Mouse (Mus musculus) embryonic facial prominence, embryonic 13.5 days (tissue): ENCODE data around the gene Cyp2t4. TPM values are rescaled to one million over a fixed set of nuclear protein-coding genes. Genes with fewer than 3 reads are reported as not detected.

ENCODE experiments used
- ATAC-seq: fragments of 200-750 bp; cut with Nextera tagmentation; 2 replicates; pipeline ENCODE4 v1.8.0; 2017; ENCODE audit warnings: low read depth; ENCODE audit not compliant: insufficient number of reproducible peaks, insufficient read depth, low FRiP score, low TSS enrichment
- H3K27ac ChIP-seq: fragments of 300-500 bp; sonication (generic); 2 replicates; pipeline ENCODE4 v1.5.1; 2015; ENCODE audit warnings: moderate library complexity, mild to moderate bottlenecking, inconsistent platforms
- H3K27me3 ChIP-seq: fragments of 300-500 bp; sonication (generic); 2 replicates; pipeline ENCODE4 v1.6.1; 2015; ENCODE audit warnings: mild to moderate bottlenecking, inconsistent platforms
- H3K36me3 ChIP-seq: fragments of 300-500 bp; sonication (generic); 2 replicates; pipeline ENCODE4 v1.6.1; 2015; ENCODE audit warnings: mild to moderate bottlenecking, inconsistent platforms
- H3K4me1 ChIP-seq: fragments of 300-500 bp; sonication (generic); 2 replicates; pipeline ENCODE4 v1.6.1; 2015; ENCODE audit warnings: inconsistent platforms
- H3K4me2 ChIP-seq: fragments of 300-500 bp; sonication (generic); 2 replicates; pipeline ENCODE4 v1.6.1; 2015; ENCODE audit warnings: moderate library complexity, mild to moderate bottlenecking, inconsistent platforms
- H3K4me3 ChIP-seq: fragments of 300-500 bp; sonication (generic); 2 replicates; pipeline ENCODE4 v1.5.1; 2015; ENCODE audit warnings: mild to moderate bottlenecking, inconsistent platforms
- H3K9ac ChIP-seq: fragments of 300-500 bp; sonication (generic); 2 replicates; pipeline ENCODE4 v1.6.1; 2015; ENCODE audit warnings: mild to moderate bottlenecking, inconsistent platforms
- H3K9me3 ChIP-seq: fragments of 300-500 bp; sonication (generic); 2 replicates; pipeline ENCODE4 v1.6.1; 2016; ENCODE audit warnings: inconsistent platforms
- WGBS: fragments of 180-500 bp; shearing (Covaris S2); methylation state at CpG from one replicate; pipeline ENCODE4 v1.1.7; 2015; ENCODE audit warnings: mixed read lengths; 5-methylcytosine and 5-hydroxymethylcytosine counted together
- polyA plus RNA-seq: library from polyadenylated mRNA; unstranded; fragments of >200 nt; fragmentation: Nextera tagmentation; extraction: Ambion mirVana; gene quantifications from 2 replicates; pipeline ENCODE4 v1.2.1, GENCODE M21; 2015

Cyp2t4 gene
- polyA plus RNA-seq, 1 experiment from 2014 or later, result 0.25 TPM

DNA sequence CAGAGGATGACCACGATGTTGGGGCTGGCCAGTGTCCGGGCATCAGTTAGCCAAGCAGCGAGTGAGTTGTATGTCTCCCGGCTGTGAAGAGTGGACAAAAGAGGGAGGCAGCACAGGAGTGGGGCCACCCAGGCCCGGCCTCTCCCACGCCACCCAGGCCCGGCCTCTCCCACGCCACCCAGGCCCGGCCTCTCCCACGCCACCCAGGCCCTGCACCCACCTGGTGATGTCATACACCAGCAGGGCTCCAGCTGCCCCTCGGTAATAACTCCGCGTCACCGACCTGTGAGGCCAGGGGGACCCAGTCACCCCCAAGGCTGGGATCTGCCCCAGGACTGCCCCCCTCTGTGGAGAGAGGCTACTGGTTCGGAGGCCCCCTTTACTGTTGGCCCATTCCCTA is 21.0 kb downstream of the Cyp2t4 start:
- H3K9me3 ChIP-seq, result no peaks in the 10 kb centered on the region
- WGBS, result 94% methylated on average over 15 of the region's 15 CpGs

GRCm38 (mm10) chr7:27174896-27175295 is 21.4 kb downstream of the Cyp2t4 start:
- Histone ChIP-seq H3K4me1 (peaks cover 7% of the 10 kb centered on the region; the same call in 1 of the 2 replicates), H3K9ac (0 out of 2 replicates have a peak overlapping the region, but pooled peaks have one; percentile 44), H3K27me3 (no peaks in the 10 kb centered on the region), H3K4me3 (no peak overlapping the region), H3K9me3 (no peaks in the 10 kb centered on the region), H3K27ac (no peak overlapping the region), H3K4me2 (no peak overlapping the region), H3K36me3 (peaks cover 49% of the 10 kb centered on the region)
- 94% methylated on average over 7 of the region's 7 CpGs for WGBS
- ATAC-seq, result no peak

More for the DNA sequence above, 21.0 kb downstream of the Cyp2t4 start:
- Histone ChIP-seq H3K27me3 (no peaks in the 10 kb centered on the region), H3K27ac (no peak overlapping the region), H3K4me3 (no peak overlapping the region), H3K4me1 (peaks cover 7% of the 10 kb centered on the region; the same call in 1 of the 2 replicates), H3K36me3 (peaks cover 49% of the 10 kb centered on the region), H3K9ac (peak overlapping the region; percentile 44), H3K4me2 (no peak overlapping the region)
- no peak for ATAC-seq

DNA sequence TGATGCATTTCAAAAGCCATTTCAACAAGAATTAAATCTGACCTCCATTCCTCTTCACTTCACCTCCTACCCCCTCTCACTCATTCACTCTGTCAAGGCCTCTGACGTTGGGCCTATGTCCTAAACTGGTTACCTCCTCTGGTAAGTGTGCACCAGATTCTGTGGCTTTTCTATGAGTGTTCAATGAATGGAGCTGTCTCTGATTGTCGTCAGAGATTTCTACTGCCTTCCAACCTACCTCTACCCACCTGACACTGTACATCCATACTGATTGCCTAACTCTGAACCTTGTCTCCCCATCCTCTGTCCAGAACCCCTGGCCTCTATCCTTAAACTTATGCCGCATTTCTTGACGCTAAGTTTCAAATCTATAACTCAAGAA is 24.4 kb downstream of the Cyp2t4 start:
- no peaks in the 10 kb centered on the region for H3K27me3 ChIP-seq
- 24% methylated on average over 4 of the region's 4 CpGs for WGBS
- peaks cover 25% of the 10 kb centered on the region for H3K36me3 ChIP-seq
- peak overlapping the region; percentile 61 for H3K4me2 ChIP-seq
- peak overlapping the region; percentile 70 for H3K4me3 ChIP-seq
- H3K27ac ChIP-seq, result peak overlapping the region; percentile 93
- no peaks in the 10 kb centered on the region for H3K9me3 ChIP-seq
- peaks cover 7% of the 10 kb centered on the region; the same call in 1 of the 2 replicates for H3K4me1 ChIP-seq
- no peak for ATAC-seq
- H3K9ac ChIP-seq, result peak overlapping the region; percentile 70

DNA sequence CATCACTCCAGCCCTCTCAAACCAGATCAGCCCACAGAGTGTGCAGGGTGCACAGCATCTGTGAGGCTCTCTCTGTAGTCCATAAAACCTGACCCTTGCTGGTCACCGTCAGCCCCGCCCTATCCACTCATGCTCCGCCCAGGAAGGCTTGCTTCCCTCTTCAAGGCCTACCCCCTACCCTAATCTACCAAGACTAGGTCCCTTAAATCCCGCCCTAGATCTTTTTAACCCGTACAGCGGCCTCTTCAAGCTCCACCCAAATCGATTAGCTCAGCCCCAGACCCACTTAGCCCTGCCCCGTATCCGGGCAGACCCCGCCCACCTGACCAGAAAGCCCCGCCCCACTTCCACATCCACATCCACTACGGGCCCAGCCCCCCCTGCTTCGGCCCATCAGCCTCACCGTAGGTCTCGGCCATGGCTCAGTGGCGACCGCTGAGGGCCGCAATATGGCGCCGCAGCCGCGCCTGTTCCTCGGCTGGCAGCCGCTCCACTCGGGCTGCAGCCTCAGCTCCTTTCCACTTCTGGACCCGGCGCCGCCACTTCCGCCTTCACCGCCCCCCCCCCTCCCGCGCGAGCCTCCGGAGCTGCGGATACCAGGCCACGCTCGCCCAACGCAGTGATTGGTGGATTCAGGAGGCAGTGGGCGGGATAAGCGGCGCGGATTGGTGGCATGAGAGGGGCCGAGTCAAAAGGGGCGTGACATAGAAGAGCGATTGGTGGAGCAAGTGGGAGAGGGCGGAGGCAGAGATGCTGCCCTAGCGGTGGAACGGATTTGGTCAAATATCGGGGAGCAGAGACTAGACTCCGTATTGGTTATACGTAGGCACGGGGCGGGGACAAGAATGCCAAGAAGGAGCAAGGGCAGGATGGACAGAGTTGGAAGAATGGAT is 25.1 kb downstream of the Cyp2t4 start, which contains the start of gene Rab4b:
Gene Rab4b (minus strand): TSS at position 573 of the 893 bp plus-strand sequence.
- WGBS, result under 1% methylated on average over 53 of the region's 53 CpGs
- H3K4me2 ChIP-seq, result peak within 1 kb of the TSS; percentile 61
- peak within 1 kb of the TSS; percentile 70 for H3K4me3 ChIP-seq
- peaks cover 7% of the 10 kb centered on the region; the same call in 1 of the 2 replicates for H3K4me1 ChIP-seq
- H3K27me3 ChIP-seq, result no peaks in the 10 kb centered on the region
- ATAC-seq, result peak; percentile 99
- H3K27ac ChIP-seq, result peak within 1 kb of the TSS; percentile 93
- no peaks in the 10 kb centered on the region for H3K9me3 ChIP-seq
- H3K9ac ChIP-seq, result peak within 1 kb of the TSS; percentile 70
- H3K36me3 ChIP-seq, result peaks cover 25% of the 10 kb centered on the region

DNA sequence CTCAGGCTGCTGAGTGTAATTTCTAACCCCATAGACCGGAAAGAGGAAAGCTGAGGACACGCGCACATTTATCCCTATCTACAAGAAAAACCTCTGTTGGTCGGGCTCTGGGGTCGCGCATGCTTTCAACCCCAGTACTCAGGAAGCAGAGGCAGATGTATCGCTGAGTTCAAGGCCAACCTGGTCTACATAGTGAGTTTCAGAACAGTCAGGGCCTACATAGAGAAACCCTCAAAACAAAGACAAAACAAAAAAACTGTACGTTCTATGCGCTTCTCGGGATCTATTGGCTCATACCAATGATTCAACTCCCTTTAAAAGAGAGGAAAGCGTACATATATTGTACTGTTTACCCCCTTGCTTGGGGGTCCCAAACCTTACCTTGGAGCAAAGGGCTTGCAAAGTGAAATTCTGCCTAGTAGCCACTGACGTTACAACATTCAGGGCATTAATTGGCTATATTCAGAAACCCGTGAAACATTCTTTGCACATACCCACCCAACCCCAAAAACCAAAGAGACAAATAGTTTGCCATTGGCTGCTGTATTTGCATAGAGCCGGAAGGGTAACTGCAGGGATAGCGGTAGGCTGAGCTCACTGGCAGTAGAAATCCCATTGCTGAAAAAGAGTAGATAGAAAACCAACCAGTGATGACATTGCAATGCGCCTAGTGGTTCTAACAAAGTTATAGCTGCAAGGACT is 25.9 kb downstream of the Cyp2t4 start:
- WGBS, result 49% methylated on average over 16 of the region's 16 CpGs
- Histone ChIP-seq H3K4me1 (peaks cover 7% of the 10 kb centered on the region; the same call in 1 of the 2 replicates), H3K4me2 (peak overlapping the region; percentile 61), H3K36me3 (peaks cover 22% of the 10 kb centered on the region), H3K27ac (peak overlapping the region; percentile 93), H3K4me3 (peak overlapping the region; percentile 70), H3K9ac (peak overlapping the region; percentile 55), H3K27me3 (no peaks in the 10 kb centered on the region), H3K9me3 (no peaks in the 10 kb centered on the region)
- ATAC-seq, result no peak

DNA sequence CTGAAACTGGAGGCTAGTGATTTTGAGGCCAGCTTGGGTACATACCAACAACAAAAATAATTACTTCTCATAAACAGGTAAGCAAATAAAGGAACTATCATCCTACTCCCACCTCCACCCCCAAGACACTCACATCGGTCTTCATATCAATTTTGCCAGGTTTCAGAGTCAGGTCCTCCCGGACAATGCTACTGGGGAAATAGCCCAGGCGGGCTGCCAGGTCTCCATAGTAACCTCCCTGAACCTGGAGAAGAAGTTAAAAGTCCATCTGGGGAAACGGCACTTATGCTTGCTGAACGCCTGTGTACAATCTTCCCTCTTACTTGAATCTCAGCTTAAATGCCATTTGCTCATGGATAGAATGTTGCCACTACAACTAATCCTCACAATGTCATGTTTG is 26.5 kb downstream of the Cyp2t4 start:
- Histone ChIP-seq H3K4me1 (peaks cover 7% of the 10 kb centered on the region; the same call in 1 of the 2 replicates), H3K9ac (0 out of 2 replicates have a peak overlapping the region, but pooled peaks have one; percentile 32), H3K27me3 (no peaks in the 10 kb centered on the region), H3K36me3 (peaks cover 22% of the 10 kb centered on the region), H3K9me3 (no peaks in the 10 kb centered on the region), H3K4me3 (peak overlapping the region; percentile 70), H3K27ac (0 out of 2 replicates have a peak overlapping the region, but pooled peaks have one; percentile 93), H3K4me2 (peak overlapping the region; percentile 61)
- 79% methylated on average over 5 of the region's 5 CpGs for WGBS
- no peak for ATAC-seq

- peak within 1 kb of the TSS; percentile 61 for H3K4me2 ChIP-seq
- no peaks in the 10 kb centered on the region for H3K9me3 ChIP-seq
- no peaks in the 10 kb centered on the region for H3K27me3 ChIP-seq
- peak within 1 kb of the TSS; percentile 60 for H3K9ac ChIP-seq
- H3K4me3 ChIP-seq, result peak within 1 kb of the TSS; percentile 70
- WGBS, result 61% methylated on average over 14 of the region's 14 CpGs
- ATAC-seq, result no peak
- peak within 1 kb of the TSS; percentile 86 for H3K27ac ChIP-seq
- peaks cover 29% of the 10 kb centered on the region for H3K36me3 ChIP-seq
- peaks cover 7% of the 10 kb centered on the region; the same call in 1 of the 2 replicates for H3K4me1 ChIP-seq
Measured at GRCm38 (mm10) chr7:27180837-27181695, 27.6 kb downstream of the Cyp2t4 start, which contains the start of the genes Gm21983 and Mia. Gm21983 (minus strand) TSS chr7:27181086. Mia (minus strand) TSS chr7:27181157.

DNA sequence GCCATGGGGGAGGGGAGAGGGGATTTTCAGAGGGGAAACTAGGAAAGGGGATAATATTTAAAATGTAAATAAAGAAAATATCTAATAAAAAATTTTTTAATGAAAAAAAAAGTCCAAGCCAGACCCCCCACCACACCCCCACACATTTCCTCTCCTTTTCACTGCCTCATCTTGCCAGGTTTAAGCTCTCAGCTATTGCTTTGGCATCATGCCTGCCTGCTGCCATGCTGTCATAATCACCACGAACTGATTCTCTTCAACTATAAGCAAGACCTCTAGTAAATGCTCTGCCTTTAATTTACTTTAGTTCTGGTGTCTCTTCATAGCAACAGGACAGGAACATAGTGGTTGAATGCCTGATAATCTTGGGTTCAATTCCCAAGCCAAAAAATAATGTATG is 29.0 kb downstream of the Cyp2t4 start:
- Histone ChIP-seq H3K27me3 (no peaks in the 10 kb centered on the region), H3K4me3 (no peak overlapping the region), H3K36me3 (peaks cover 44% of the 10 kb centered on the region), H3K4me2 (no peak overlapping the region), H3K9me3 (no peaks in the 10 kb centered on the region), H3K27ac (no peak overlapping the region), H3K9ac (no peak overlapping the region), H3K4me1 (peaks cover 7% of the 10 kb centered on the region; the same call in 1 of the 2 replicates)
- 75% methylated on average over 1 of the region's 1 CpGs for WGBS
- ATAC-seq, result no peak

- Histone ChIP-seq H3K9me3 (no peaks in the 10 kb centered on the region), H3K4me3 (no peak overlapping the region), H3K4me1 (no peaks in the 10 kb centered on the region; the same call in 1 of the 2 replicates), H3K27me3 (no peaks in the 10 kb centered on the region), H3K27ac (no peak overlapping the region), H3K36me3 (peaks cover 68% of the 10 kb centered on the region), H3K4me2 (no peak overlapping the region), H3K9ac (no peak overlapping the region)
- 70% methylated on average over 3 of the region's 3 CpGs for WGBS
- ATAC-seq, result no peak
Measured at GRCm38 (mm10) chr7:27184964-27185363, 31.4 kb downstream of the Cyp2t4 start.

DNA sequence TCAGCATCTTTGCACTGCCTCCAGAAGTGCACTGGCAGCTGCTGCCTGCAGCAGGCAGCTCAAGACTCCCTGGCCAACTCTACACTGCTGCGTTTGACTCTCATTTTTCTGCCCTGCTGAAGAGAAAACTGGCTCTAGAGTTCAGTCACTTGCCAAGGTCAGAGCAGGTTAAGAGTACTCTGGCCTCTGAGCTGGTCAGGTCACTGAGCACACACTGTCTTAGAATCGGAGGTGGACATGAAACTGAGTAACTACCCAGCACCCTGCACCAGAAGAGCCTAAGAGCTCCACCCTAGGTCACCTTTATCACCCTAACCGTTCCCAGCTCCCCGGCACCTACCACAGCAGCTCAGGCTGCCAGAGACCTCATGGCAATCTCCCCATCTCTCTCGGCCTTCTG is 32.5 kb downstream of the Cyp2t4 start:
- no peak overlapping the region for H3K27ac ChIP-seq
- WGBS, result 94% methylated on average over 5 of the region's 5 CpGs
- H3K36me3 ChIP-seq, result peaks cover 78% of the 10 kb centered on the region
- H3K4me1 ChIP-seq, result no peaks in the 10 kb centered on the region
- no peak overlapping the region for H3K4me3 ChIP-seq
- no peak overlapping the region for H3K9ac ChIP-seq
- no peak for ATAC-seq
- no peaks in the 10 kb centered on the region for H3K27me3 ChIP-seq
- H3K4me2 ChIP-seq, result no peak overlapping the region
- no peaks in the 10 kb centered on the region for H3K9me3 ChIP-seq
